Mouse (Mus musculus) right cerebral cortex, adult 2 months (tissue): ENCODE results near the gene Dnah7c.
A peak's percentile ranks its signal among the peaks of the same experiment; 100 is the strongest.
"Not testable (repeated sequence)": the region's sequence is repeated elsewhere in the genome, so short reads cannot be mapped to it uniquely, and the experiment has no call there.

Experiments
- DNase-seq, 2 experiments: peaks; one replicate each; pipeline ENCODE4 v3.0.0; 2021 to 2022; ENCODE audit warnings: low spot score in 2 of 2

Dnah7c gene

DNA sequence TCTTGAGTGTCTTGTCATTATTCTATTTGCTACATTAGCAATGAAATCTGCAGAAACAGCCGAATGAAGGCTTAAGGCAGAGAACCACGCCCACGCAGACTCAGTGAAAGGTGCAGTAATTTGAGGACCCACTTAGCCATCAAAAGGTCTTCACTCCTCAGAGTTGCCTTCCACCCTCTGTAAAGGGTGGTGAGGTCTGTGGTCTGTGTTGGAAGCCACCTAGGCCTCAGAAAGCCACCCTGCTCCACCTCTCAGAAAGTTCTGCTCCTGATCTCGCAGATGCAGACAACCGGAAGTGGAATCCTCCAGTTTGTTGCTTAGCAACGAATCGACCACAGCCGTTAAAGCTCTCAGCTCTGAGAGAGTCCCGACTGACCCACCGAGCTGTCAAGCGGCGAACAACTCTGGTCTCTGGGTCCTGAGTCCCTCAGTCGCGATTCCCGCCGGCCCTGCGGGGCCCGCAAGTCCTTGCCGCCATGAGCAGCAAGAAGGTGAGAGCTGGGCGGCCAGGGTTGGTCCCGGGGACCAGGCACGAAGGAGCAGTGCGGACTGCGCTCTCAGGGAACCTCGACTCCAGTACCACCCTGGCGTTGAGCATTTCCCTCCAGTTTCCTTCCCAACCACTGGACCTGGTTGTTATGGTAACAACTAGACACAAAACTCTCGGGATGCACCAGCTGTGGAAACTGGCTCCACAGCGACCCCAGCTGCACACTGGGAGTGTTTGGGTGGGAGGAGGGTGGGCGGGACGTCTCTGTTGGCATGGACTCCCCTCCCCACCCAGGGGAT is at the start of gene Dnah7c:
Gene Dnah7c (plus strand): TSS at position 456 of the 789 bp plus-strand sequence.
- DNase-seq = peak; percentile 37 to 40

DNA sequence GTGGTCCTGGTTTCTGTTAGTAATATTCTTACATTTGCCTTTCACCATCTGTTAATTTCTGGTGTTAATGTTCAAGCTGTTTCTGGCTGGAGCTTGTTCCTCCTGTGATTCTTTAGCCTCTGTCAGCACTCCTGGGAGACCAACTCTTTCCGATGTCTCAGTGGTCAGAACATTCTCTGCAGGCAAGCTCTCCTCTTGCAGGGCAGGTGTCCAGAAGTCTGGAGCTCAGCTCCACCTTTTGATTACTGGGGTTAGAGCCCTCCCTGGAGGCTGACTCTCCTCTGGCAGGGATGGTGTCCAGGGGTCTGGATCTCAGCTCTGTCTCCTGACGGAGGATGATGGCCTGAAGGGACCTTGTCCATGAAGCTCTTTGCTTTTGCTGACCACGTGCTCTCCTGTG is 44.8 kb upstream of the Dnah7c start:
- DNase-seq = not testable (repeated sequence)

DNA sequence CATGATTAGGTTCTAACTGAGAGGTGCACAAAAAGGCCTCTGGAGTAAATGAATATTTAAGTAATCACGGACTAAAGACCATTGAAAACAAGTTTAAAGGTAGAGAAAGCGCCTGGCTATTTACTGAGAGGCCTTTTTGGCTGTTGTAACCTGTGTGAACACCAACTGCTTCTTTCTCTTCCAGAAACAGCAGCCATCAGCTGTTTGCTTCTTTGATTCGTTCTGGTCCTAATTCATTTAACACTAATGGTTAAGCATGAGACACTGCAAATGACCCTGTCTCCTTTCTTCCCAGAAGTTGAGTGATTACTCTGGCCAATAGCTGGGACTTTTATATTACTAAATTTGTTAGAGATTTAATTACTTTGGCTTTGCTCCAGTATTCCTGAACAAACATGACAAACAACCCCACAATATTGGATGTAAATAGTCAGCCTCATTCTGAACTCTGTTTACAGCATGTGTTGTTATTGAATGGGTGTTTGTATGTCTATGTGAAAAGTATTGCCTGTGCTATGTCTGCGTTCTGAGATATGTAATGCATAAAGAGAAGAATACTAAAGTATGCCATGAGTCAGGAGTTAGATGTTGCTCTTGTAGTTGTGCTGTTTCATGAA is 30.6 kb upstream of the Dnah7c start:
- not testable (repeated sequence) for DNase-seq

DNA sequence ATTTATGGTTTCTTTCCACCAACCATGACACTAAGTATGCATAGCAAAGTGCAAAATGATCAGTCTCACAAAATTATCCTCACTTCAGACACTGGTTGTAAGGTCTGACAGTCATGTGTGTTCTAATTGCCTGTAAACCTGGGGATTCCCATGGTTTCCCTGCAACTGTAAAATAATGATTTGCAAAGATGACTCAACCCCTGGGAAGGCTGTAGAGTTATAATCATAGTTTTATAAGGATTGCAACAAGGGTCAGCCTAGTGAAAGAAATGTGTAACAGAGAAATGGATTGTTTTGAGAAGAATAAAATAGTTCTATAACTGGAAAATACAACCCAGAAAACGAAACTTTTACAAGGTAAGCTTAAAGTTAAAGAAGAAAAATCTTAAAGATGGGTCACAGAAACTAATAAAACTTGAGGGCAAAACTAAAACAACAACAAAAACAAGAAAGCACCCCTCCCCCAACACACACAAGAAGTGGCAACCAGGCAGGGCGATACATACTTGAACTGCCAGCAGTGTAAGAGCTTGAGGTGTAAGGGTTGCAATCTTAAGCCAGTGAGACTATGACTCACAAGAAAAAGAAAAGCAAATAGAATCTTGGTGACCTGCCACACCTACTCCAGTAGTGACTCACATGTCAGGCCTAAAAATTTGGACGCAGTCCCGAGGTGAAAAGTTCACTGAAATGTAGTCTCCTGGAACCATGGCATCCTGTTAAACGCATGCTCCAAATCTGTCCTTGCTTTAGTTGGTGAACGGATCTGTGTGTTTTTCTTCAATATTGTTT is 16.9 kb upstream of the Dnah7c start:
- no peak for DNase-seq

DNA sequence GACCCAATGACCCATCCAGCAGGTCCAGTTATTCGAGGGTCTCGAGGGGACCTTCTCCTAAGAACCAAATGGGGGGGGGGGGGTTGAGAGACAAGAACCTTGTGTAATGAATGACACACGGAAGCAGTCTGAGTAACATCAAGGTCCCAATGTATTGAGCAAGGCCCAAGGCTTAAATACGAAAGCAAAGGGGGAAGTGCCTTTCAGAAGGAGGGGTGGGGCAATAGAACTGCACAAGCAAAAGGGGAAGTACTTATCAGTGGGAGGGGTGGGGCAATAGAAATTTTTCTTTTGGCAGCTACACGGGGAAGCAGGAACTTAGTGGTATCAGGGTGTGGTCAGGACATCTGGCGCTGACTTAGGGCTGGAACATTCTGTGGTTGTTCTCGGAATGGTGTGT is 10.6 kb upstream of the Dnah7c start:
- DNase-seq = not testable (repeated sequence)

DNA sequence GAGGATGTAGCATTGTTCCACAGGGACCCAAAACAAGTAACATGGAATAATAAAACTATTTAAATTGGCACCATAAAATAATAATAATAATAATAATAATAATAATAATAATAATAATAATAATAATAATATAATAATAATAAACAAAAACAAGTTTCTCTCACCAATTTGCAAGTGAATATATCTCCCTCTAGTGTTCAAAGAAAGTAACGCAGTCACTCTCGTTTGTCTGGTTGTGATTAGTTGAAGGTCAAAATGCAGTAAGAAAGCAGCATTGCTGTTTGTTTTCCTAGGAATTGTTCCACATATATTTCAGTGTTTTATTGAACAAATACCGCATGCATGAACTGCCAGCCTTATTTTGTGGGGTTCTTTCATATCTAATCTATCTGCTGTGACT is 8.4 kb upstream of the Dnah7c start:
- DNase-seq = not testable (repeated sequence)

DNA sequence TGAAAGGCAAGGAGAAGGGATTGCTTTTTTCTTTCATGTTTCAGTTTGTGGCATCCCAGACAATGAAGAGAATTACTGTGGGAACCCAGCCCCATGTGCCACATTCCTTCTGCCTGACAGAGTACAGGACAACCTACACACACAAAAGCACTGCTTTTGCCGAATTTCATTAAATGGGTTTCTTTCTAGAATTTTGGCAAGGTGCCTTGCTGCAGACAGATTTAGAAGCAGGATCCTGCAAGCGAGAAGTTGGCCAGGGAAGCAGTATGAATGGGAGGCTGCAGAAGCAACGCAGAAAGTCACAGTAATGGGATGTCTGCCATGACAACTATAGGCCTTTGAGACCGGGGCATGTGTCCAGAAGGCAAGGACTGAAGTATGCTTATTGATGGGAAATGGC is 6.4 kb upstream of the Dnah7c start:
- peak in 1 of 2 experiments; percentile 25 for DNase-seq

DNA sequence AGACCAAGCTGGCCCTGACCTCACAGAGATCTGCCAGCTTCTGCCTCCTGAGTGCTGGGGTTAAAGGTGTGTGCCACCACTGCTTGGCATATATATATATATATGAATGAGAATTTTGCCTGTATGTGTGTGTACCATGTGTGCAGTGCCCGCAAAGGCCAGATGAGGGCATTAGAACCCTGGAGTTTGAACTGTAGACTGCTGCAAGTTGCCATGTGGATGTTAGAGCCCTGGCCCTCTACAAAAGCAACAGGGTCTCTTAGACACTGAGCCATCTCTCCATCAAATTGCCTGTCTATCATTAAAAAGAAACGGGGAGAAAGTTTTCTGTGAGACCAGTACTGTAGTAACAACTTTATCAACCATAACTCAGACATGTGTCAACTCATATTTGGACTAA is 3.0 kb downstream of the Dnah7c start:
- no peak for DNase-seq

DNA sequence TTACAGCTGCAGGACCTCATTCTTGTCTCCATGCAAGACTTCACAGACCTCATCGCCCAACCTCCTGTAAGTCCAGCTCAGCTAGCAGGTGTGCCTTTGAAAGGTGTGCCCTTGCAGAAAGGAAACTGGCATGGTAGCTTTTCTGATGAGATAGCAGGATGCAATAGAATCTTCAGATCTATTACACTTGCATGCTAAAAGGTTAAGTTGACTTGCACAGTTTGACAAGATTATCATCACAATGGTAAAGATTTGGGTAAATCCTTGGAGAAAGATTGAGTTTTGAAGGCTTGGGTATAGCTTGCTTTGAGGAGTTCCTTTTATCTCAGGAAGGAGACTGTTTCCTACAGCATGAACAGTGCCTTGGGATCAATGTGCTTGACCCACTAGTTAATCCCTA is 89.3 kb downstream of the Dnah7c start:
- DNase-seq = not testable (repeated sequence)

DNA sequence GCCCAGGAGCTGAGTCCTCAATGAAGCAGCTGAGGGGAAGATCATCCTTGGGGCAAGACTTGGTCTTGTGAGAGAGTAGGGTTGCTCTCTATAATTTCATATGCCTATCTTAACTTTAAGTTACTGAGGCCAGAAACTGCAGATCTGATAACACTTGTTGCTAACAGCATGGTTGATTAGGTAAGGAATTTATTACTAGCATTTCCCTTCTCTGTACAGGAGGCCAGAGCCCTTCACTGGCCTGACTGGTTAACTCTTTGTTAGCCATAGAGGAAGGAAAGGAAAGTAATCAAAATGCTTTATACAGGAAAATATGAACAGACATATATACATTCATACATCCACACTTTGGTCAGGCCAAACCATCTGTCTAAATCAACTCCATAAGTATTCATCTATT is 95.6 kb downstream of the Dnah7c start:
- no peak for DNase-seq

DNA sequence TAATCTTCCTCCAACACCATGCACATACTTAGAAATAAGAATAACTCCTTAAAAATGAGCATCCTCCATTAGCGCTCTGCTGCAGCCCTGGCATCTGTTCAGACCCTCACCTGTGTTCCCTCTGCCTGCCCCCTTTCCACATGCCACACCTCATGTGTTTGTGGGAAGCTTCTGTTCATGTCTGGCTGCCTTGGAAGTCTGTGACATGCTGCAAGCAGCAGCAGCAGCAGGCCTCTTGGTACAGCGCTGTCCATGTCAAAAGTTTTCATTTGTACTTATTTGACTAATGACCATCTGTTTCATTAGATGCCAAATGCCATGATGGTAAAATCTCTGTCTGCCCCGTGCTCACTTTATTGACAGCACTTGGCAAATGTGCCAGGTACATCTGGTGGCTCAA is 101.1 kb downstream of the Dnah7c start:
- DNase-seq = not testable (repeated sequence)

DNA sequence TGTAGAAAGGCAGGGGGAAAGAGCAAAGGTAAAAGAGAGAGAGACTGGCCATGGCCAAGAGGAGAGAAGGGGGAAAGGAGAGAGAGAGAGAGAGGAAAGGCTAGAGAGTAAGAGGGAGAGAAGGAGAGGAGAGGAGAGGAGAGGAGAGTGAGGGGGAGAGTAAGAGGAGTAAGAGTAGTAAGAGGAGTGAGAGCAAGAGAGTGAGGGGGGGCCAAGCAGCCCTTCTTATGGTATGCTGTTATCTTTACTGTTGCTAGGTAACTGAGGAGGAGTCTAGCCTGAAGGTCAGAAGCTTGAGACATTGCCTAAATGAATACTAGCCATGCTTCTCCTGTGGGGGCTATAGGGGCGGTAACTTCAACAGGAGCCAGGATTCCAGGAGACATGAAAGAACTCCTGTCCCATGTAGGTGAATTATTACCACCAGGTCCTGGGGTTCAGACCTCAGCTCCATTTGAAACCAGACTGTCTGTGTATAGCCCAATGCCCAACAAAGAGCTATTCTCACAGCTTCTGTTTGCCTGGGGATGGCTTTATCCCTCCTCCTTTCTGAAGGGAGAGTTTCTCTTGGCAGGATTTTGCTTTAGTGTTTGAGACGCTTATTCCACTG is 119.5 kb downstream of the Dnah7c start:
- DNase-seq = no peak

DNA sequence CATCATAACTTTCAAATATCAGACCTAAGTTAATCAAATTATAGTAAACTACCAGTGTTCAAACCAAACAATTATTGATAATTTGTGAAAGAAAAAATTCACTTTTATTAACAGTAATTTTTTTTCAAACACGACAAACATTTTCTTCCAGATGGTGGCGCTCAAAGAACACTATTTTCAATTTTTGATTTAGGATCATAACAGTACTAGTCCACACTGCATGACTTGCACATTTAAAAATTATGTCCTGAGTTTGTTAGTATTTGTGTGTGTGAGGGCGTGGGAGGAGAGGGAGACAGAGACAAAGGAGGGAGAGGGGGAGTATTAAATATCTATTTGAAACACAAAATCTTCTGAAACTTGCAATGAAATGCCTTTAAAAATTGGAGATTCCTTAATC is 155.0 kb downstream of the Dnah7c start:
- DNase-seq = peak; percentile 13 to 46

DNA sequence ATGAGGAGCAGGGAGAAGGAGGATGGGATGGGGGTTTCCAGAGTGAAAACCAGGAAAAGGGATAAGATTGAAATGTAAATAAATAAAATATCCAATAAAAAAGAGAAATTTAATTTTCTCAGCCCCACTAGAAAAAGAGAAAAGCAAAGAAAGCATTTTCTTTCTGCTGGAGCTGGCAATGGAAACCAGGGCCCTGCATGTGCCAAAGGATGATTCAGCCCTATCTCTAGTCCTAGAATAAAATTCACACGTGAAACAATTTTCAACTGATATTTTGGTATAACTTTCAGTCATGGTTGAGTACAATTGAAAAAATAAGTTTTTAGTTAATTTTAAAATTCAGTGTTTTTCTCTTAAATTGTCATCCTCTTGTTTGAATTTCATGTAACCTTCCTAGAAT is 168.4 kb downstream of the Dnah7c start:
- peak in 1 of 2 experiments; percentile 23 for DNase-seq

DNA sequence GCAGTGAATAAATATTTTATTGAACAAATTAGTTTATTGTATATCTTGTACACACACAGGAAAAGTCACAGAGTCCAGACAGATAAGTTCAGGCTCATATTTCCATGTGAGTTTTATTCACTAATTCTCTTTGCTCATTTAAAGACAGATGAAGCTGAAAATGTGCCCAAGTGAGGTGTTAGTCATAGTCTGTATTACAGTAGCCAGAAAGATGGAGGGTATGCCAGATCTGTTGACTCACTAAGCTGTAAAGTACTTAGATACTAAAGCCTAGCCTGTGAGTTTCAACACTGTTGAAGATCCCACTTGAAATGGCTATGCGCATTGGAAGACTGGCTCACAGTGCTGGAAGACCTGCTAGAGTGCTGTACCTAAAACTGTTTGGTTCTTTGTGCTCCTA is 171.0 kb downstream of the Dnah7c start:
- not testable (repeated sequence) for DNase-seq

DNA sequence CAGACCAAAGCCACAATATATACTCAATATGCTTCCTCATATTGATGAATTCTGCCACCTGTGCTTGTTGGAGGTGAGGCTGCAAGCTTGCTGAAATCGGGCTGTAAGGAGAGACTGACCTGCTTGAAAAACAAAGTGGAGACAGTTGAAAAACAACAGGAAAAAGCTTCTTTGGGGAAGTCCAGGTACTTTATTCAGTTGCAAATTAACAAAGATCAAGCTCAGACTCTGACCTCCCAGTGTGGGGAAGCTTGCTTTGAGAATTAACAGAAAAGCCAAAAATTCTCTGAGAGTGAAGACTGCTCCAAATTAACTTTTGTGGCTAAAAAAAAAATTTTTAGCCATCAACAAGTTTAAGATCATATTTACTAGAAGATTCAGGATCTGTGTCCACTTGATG is 194.9 kb downstream of the Dnah7c start:
- DNase-seq = no peak

DNA sequence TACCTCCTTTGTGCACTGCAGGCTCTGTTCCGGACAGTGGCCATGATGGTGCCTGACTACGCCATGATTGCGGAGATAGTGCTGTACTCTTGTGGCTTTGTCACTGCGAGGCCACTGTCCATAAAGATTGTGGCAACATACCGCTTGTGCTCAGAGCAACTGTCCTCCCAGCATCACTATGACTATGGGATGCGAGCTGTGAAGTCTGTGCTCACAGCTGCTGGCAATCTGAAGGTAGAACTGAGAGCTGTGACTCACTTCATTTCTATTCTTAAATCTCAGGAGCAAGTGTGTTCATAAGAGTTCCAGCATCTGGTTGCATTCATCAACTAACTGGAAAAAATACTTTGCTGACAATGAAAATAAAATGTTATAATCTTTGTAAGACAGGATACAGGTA is 200.5 kb downstream of the Dnah7c start:
- peak; percentile 32 to 49 for DNase-seq

DNA sequence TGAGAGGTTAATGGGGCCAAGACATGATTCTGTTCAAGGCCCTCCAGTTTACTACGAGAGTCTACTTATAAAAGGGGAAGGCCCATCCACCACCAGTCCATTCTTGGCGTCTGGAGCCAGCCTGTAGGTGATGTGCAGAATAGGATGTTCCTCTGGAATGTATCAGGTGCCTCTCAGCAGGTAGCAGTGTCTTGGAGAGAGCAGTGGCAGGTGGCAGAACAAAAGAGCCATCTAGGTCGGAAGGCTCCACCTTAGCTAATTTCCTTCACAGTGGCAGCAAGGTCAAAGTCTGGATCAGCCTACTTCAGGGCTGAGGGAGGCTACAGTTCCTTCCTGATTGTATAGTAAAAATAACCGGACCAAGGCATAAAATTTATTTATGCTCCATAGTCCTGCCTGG is 224.4 kb downstream of the Dnah7c start:
- DNase-seq = not testable (repeated sequence)

DNA sequence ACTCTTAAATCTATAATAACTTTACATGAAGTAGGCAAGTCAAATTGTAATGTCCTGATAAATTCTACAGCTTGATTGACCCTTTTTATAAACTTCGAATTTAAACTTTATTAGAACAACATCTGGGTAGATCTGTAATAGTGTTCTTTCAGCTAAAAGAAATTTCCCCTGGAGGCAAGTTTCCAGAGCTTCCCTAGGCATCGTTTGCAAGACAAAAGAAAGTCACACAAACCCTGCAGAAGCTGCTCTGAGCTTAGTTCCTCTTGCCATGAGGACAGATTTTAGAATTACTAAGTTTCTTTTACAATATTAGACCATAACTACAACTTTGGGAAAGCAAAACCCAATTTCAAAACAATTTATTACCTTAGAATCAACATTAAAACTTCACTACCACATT is 227.3 kb downstream of the Dnah7c start:
- not testable (repeated sequence) for DNase-seq

DNA sequence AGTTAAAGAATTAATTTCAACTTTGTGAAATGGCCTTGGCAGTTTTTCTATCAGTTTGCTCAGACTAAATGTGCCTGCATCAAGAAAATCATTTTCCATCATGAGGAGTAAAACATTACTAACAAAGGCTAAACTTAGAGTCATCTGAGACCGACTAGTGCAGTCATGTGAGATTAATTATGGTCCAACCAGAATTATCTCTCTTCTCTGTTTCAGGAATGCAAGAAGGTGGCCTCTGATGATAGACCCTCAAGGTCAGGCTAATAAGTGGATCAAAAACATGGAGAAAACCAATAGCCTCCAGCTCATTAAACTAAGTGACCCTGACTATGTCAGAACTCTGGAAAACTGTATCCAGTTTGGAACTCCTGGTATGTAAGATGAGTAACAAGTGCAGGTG is 299.4 kb downstream of the Dnah7c start:
- not testable (repeated sequence) for DNase-seq

DNA sequence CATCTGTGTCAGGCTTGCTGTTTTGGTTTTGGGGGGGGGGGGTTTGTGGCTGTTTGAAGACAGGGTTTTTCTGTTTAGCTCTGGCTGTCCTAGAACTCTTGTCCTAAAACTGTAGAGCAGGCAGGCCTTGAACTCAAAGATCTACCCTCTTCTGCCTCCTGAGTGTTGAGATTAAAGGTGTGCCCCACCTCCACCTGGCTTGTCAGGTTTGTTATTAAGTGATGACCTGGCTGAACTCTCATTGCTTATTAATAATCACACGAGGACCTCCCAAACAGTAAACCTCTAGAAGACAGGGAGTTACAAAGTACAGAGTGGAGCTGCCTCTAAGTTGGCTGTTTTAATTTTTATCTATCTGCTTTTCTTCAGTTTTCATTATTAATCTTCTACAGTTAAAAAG is 299.9 kb downstream of the Dnah7c start:
- DNase-seq = no peak

DNA sequence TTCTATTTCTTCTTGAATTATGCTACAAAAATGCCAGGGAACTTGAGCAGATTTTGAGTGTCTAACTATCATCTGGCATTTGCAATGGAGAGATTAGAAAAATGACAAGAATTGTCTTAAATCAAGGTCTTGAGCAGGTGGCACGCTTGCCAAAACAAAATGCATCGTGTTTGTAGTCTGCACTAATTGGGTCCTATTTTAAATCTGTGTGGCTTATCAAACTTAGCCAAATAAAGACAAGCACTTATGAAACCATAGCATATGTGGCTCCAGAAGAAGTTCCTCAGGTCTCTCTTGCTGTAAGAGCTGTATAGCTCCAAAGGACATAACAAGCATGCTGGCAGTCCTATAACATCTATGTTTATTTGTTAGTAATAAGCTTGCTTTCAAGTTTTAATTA is 300.3 kb downstream of the Dnah7c start:
- DNase-seq = peak in 1 of 2 experiments; percentile 3
